Mouse (Mus musculus): ENCODE data around the gene Sec31a. TPM values are rescaled to one million over a fixed set of nuclear protein-coding genes. Genes with fewer than 3 reads are reported as not detected.
A peak's percentile ranks its signal among the peaks of the same experiment; 100 is the strongest.

The Sec31a gene
- polyA plus RNA-seq (2015; fragmentation: Nextera tagmentation; extraction: Ambion mirVana) = 203 and 220 TPM in 2 replicates

DNA sequence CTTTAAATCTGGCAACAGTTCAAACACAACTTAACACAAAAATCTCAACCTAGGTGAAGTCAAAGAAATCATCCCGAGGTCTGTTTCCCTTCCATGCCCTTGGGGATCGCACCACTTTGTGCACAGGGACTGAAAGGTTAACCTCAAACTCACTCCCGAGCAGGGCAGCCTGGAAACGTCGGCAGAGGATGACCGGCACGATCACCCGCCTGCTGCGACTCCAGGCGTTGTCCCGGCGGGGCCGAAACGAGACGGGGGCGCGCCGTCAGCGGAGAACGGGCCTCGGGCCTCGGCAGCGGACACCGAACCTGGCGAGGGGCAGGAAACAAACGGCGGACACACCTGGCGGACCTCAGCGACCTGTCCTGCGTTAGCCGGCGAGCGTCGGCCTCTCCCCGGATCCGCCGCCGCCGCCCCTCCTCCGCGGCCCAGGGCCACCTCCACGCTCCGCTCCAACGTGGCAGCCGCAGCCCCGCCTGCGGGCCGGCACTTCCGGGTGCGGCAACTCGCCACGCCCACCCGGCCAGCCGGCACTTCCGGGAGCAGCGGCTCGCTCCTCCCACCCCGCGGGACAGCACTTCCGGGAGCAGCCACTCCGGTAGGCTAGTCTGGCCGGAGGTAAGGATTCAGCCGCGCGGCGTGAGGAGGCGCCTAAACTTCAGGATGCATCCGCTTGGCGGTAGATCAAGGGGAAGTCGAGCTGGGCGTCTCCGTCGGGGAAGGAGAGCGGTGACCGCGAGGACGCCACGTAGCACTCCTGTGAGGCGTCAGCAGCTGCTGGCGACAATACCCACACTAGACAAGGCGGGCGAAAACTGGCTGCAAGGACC, at the start of gene Sec31a:
TSS of gene Sec31a (minus strand) at position 474 of the 830 bp plus-strand sequence.
- peak within 1 kb of the TSS; percentile 91 for H3K9ac ChIP-seq
- peak within 1 kb of the TSS; percentile 67 for H3K4me2 ChIP-seq
- peaks cover 24% of the 10 kb centered on the region for H3K4me1 ChIP-seq
- H3K27me3 ChIP-seq = no peaks in the 10 kb centered on the region
- peak within 1 kb of the TSS; percentile 90 for H3K4me3 ChIP-seq
- peak; percentile 96 for ATAC-seq (ENCODE audit: insufficient number of reproducible peaks, insufficient read depth, low FRiP score, low TSS enrichment, low read depth)
- H3K9me3 ChIP-seq = no peaks in the 10 kb centered on the region
- peak within 1 kb of the TSS; percentile 90 for H3K27ac ChIP-seq
- under 1% methylated on average over 79 of the region's 82 CpGs for WGBS
- peaks cover 29% of the 10 kb centered on the region for H3K36me3 ChIP-seq

- Histone ChIP-seq H3K36me3 (peaks cover 35% of the 10 kb centered on the region), H3K4me1 (no peaks in the 10 kb centered on the region), H3K9ac (no peak overlapping the region), H3K27ac (no peak overlapping the region), H3K9me3 (no peaks in the 10 kb centered on the region), H3K4me2 (no peak overlapping the region), H3K27me3 (no peaks in the 10 kb centered on the region), H3K4me3 (no peak overlapping the region)
- ATAC-seq (ENCODE audit: insufficient number of reproducible peaks, insufficient read depth, low FRiP score, low TSS enrichment, low read depth) = no peak
- 91% methylated on average over 2 of the region's 2 CpGs for WGBS
Observed at GRCm38 (mm10) chr5:100462374-100462773, 46.3 kb upstream of the Sec31a start.

DNA sequence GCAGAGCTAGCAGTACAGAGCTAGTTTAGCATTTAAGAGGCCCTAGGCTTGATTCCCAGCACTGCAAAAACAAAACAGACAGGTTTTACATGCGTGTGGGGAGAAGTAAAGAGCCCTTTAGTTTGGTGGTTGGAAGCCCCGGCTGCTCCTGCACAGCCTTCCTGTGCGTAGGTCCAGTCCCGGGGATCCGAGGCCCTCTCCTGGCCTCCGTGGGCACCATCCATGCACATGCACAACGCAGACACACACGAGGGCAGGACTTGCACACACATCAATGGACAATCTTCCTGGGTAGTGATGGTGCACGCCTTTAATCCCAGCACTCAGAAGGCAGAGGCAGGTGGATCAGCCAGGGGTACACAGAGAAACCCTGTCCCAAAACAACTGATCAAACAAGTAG, 45.5 kb upstream of the Sec31a start:
- ATAC-seq (ENCODE audit: insufficient number of reproducible peaks, insufficient read depth, low FRiP score, low TSS enrichment, low read depth) = no peak
- Histone ChIP-seq H3K4me2 (no peak overlapping the region), H3K9me3 (no peaks in the 10 kb centered on the region), H3K4me1 (no peaks in the 10 kb centered on the region), H3K4me3 (no peak overlapping the region), H3K36me3 (peaks cover 41% of the 10 kb centered on the region), H3K27ac (no peak overlapping the region), H3K27me3 (no peaks in the 10 kb centered on the region), H3K9ac (no peak overlapping the region)
- WGBS = 92% methylated on average over 9 of the region's 9 CpGs

DNA sequence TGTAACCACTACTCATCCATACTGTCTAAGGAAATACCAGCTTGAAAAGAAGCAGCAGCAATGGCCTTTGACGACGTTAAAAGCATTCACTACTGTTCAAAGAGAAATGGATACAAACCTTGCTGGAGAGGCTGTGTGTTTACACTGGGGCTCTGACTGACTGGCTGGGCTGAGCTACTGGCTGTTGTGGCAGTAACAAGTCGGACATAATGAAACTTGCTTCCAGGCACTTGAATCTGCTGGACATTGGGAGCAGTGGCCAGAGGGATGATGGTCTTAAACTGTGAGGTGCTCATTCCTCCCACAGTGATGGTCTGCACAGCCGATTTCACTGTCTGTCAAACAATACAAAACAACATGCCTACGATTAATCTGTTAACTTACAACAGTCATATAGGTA, 43.4 kb upstream of the Sec31a start:
- no peaks in the 10 kb centered on the region for H3K4me1 ChIP-seq
- H3K4me2 ChIP-seq = no peak overlapping the region
- WGBS = 91% methylated on average over 5 of the region's 5 CpGs
- H3K27ac ChIP-seq = no peak overlapping the region
- no peak for ATAC-seq (ENCODE audit: insufficient number of reproducible peaks, insufficient read depth, low FRiP score, low TSS enrichment, low read depth)
- no peak overlapping the region for H3K9ac ChIP-seq
- no peaks in the 10 kb centered on the region for H3K27me3 ChIP-seq
- H3K4me3 ChIP-seq = no peak overlapping the region
- H3K36me3 ChIP-seq = peaks cover 51% of the 10 kb centered on the region
- H3K9me3 ChIP-seq = no peaks in the 10 kb centered on the region

DNA sequence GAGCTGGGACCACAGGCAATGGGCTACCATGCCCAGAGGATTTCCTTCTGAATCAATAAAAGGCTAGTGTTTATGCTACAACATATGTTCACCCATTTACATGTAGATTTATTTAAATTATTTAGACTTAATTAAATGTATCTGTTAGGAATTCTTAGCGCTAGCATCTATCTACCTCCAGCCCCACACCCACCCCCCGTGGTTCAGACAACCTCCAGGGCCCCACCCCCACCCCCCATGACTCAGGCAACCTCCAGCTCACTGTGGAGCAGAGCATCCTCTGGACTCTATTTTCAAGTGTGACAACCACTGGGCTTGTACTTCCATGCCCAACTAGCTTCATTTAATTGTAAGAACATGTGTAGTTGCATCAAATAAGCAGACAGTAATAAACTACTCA, 35.8 kb upstream of the Sec31a start:
- WGBS = 79% methylated on average over 2 of the region's 2 CpGs
- H3K27ac ChIP-seq = no peak overlapping the region

GRCm38 (mm10) chr5:100438796-100439195, 22.8 kb upstream of the Sec31a start:
- H3K9ac ChIP-seq = no peak overlapping the region
- no peak for ATAC-seq (ENCODE audit: insufficient number of reproducible peaks, insufficient read depth, low FRiP score, low TSS enrichment, low read depth)
- H3K36me3 ChIP-seq = peaks cover 27% of the 10 kb centered on the region
- no peaks in the 10 kb centered on the region for H3K27me3 ChIP-seq
- no peaks in the 10 kb centered on the region for H3K9me3 ChIP-seq
- 96% methylated on average over 14 of the region's 14 CpGs for WGBS
- H3K4me1 ChIP-seq = no peaks in the 10 kb centered on the region
- H3K4me3 ChIP-seq = no peak overlapping the region
- H3K4me2 ChIP-seq = no peak overlapping the region
- H3K27ac ChIP-seq = no peak overlapping the region

More for the DNA sequence above, 35.8 kb upstream of the Sec31a start:
- no peaks in the 10 kb centered on the region for H3K4me1 ChIP-seq
- no peak overlapping the region for H3K4me2 ChIP-seq
- H3K4me3 ChIP-seq = no peak overlapping the region
- no peak for ATAC-seq (ENCODE audit: insufficient number of reproducible peaks, insufficient read depth, low FRiP score, low TSS enrichment, low read depth)
- H3K36me3 ChIP-seq = peaks cover 65% of the 10 kb centered on the region
- H3K9ac ChIP-seq = no peak overlapping the region
- no peaks in the 10 kb centered on the region for H3K9me3 ChIP-seq
- no peaks in the 10 kb centered on the region for H3K27me3 ChIP-seq

DNA sequence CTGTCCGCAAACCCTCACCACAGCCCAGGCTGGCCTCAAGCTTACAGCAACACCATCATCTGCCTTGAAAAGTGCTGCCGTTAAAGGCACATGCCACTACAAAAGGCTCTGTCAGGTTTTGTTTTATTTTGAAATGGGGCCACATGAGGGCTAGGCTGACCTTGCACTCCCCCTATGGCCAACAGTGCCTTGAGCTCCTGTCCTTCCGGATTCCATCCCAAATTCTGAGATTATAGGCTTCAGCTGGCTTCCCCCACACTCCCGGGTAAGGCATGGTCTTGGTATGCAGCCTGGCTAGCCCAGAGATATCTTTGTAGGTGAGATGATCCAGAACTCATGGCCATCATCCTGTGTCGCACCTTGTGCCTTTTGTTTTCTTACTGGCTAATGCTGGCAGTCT, 21.9 kb upstream of the Sec31a start:
- Histone ChIP-seq H3K27ac (no peak overlapping the region), H3K27me3 (no peaks in the 10 kb centered on the region), H3K4me2 (no peak overlapping the region), H3K9ac (no peak overlapping the region), H3K36me3 (peaks cover 23% of the 10 kb centered on the region), H3K4me1 (no peaks in the 10 kb centered on the region), H3K9me3 (no peaks in the 10 kb centered on the region), H3K4me3 (no peak overlapping the region)
- ATAC-seq (ENCODE audit: insufficient number of reproducible peaks, insufficient read depth, low FRiP score, low TSS enrichment, low read depth) = no peak
- WGBS = 93% methylated on average over 5 of the region's 5 CpGs

- no peak overlapping the region for H3K4me3 ChIP-seq
- no peaks in the 10 kb centered on the region for H3K4me1 ChIP-seq
- no peak for ATAC-seq (ENCODE audit: insufficient number of reproducible peaks, insufficient read depth, low FRiP score, low TSS enrichment, low read depth)
- H3K9ac ChIP-seq = no peak overlapping the region
- H3K27ac ChIP-seq = no peak overlapping the region
- H3K4me2 ChIP-seq = no peak overlapping the region
- H3K9me3 ChIP-seq = no peaks in the 10 kb centered on the region
- H3K27me3 ChIP-seq = no peaks in the 10 kb centered on the region
- H3K36me3 ChIP-seq = peaks cover 21% of the 10 kb centered on the region
- WGBS = 98% methylated on average over 4 of the region's 4 CpGs
Observed at GRCm38 (mm10) chr5:100437086-100437485, 21.1 kb upstream of the Sec31a start.

GRCm38 (mm10) chr5:100430966-100431365, 14.9 kb upstream of the Sec31a start:
- Histone ChIP-seq H3K4me3 (no peak overlapping the region), H3K27ac (no peak overlapping the region)

DNA sequence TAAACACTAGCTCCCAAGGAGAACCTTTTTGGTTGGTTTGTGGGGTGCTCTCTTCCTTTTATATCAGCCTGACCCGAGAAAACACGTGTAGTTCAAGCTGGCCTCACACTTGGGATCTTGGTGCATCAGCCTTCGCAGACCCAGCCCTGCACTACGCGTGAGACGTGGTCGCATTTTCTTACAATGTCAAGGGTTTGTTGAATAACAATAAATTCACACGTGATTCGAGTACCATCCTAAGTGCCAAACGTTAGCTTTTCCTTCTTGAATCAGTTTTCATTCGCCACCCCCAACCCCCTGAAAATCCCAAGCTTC, 14.0 kb upstream of the Sec31a start:
- Histone ChIP-seq H3K27me3 (no peaks in the 10 kb centered on the region), H3K4me1 (peaks cover 34% of the 10 kb centered on the region)
- 3% methylated on average over 11 of the region's 11 CpGs for WGBS

More at GRCm38 (mm10) chr5:100430966-100431365, 14.9 kb upstream of the Sec31a start:
- Histone ChIP-seq H3K9me3 (no peaks in the 10 kb centered on the region), H3K4me2 (peak overlapping the region; percentile 93), H3K27me3 (no peaks in the 10 kb centered on the region), H3K4me1 (peaks cover 30% of the 10 kb centered on the region), H3K36me3 (peaks cover 21% of the 10 kb centered on the region), H3K9ac (no peak overlapping the region; the same call in 1 of the 2 replicates)
- 52% methylated on average over 2 of the region's 2 CpGs for WGBS
- no peak for ATAC-seq (ENCODE audit: insufficient number of reproducible peaks, insufficient read depth, low FRiP score, low TSS enrichment, low read depth)

GRCm38 (mm10) chr5:100429344-100430075, 13.5 kb upstream of the Sec31a start:
- peak; percentile 98 for ATAC-seq (ENCODE audit: insufficient number of reproducible peaks, insufficient read depth, low FRiP score, low TSS enrichment, low read depth)
- peak overlapping the region; percentile 94 for H3K27ac ChIP-seq
- peaks cover 35% of the 10 kb centered on the region for H3K36me3 ChIP-seq
- H3K4me2 ChIP-seq = peak overlapping the region; percentile 93
- peaks cover 39% of the 10 kb centered on the region for H3K4me1 ChIP-seq
- H3K27me3 ChIP-seq = no peaks in the 10 kb centered on the region
- WGBS = under 1% methylated on average over 53 of the region's 53 CpGs
- H3K9ac ChIP-seq = peak overlapping the region; percentile 97
- no peaks in the 10 kb centered on the region for H3K9me3 ChIP-seq
- H3K4me3 ChIP-seq = peak overlapping the region; percentile 81

More for the DNA sequence above, 14.0 kb upstream of the Sec31a start:
- no peak for ATAC-seq (ENCODE audit: insufficient number of reproducible peaks, insufficient read depth, low FRiP score, low TSS enrichment, low read depth)
- H3K9ac ChIP-seq = peak overlapping the region; percentile 97
- peak overlapping the region; percentile 93 for H3K4me2 ChIP-seq
- H3K27ac ChIP-seq = peak overlapping the region; percentile 94
- H3K9me3 ChIP-seq = no peaks in the 10 kb centered on the region
- H3K4me3 ChIP-seq = peak overlapping the region; percentile 81
- H3K36me3 ChIP-seq = peaks cover 30% of the 10 kb centered on the region

All from embryonic facial prominence, embryonic 13.5 days (tissue).